Mouse (Mus musculus): ENCODE measurements around the gene Enho. TPM values are rescaled to one million over a fixed set of nuclear protein-coding genes. Genes with fewer than 3 reads are reported as not detected.

The Enho gene
- total RNA-seq, 2 experiments from 2014 or later, result 60.2 to 64.3 TPM

- no peak for DNase-seq
Observed at GRCm38 (mm10) chr4:41630196-41630595, 9.9 kb downstream of the Enho start.

GRCm38 (mm10) chr4:41628202-41628927, 11.8 kb downstream of the Enho start:
- no peak for DNase-seq

GRCm38 (mm10) chr4:41622071-41622470, 18.1 kb downstream of the Enho start:
- no peak for DNase-seq

- peak in 1 of 2 experiments; percentile 48 for DNase-seq
Observed at GRCm38 (mm10) chr4:41618916-41619746, 21.0 kb downstream of the Enho start.

GRCm38 (mm10) chr4:41615661-41616599, 24.2 kb downstream of the Enho start:
- peak; percentile 82 to 86 for DNase-seq

- DNase-seq, result peak; percentile 78 to 84
Observed at GRCm38 (mm10) chr4:41614156-41614555, 26.0 kb downstream of the Enho start.

- DNase-seq, result no peak
Observed at GRCm38 (mm10) chr4:41612166-41612565, 28.0 kb downstream of the Enho start.

- no peak for DNase-seq
Observed at GRCm38 (mm10) chr4:41610594-41610980, 29.5 kb downstream of the Enho start.

- DNase-seq, result no peak
Observed at GRCm38 (mm10) chr4:41609681-41610593, 30.2 kb downstream of the Enho start.

GRCm38 (mm10) chr4:41606784-41607183, 33.3 kb downstream of the Enho start:
- no peak for DNase-seq

- no peak for DNase-seq
Observed at GRCm38 (mm10) chr4:41604476-41605396, 35.4 kb downstream of the Enho start.

GRCm38 (mm10) chr4:41602818-41603217, 37.3 kb downstream of the Enho start:
- no peak for DNase-seq

Other genes starting within 250 kb of the Enho start
- 1 to 10 TPM in 1 of 2 experiments, under 1 TPM in 1; 0.62 to 1.4 TPM for gene Kif24, start 175.4 kb downstream of the Enho start, total RNA-seq (2021)
- 10 to 100 TPM; 25.6 to 27.9 TPM for gene Nudt2, start 175.2 kb downstream of the Enho start, total RNA-seq (2021)
- 10 to 100 TPM; 29.9 to 32.4 TPM for gene AI464131, start 137.2 kb downstream of the Enho start, total RNA-seq (2021)
- gene 1110017D15Rik, start 123.0 kb downstream of the Enho start, total RNA-seq (2021), result 1 to 10 TPM; 3.1 to 6.5 TPM
- 100 to 1,000 TPM; 151 to 152 TPM for gene Fam219a, start 70.8 kb downstream of the Enho start, total RNA-seq (2021)
- gene Dnaic1, start 70.5 kb downstream of the Enho start, total RNA-seq (2021), result 10 to 100 TPM in 1 of 2 experiments, 1 to 10 TPM in 1; 8.2 to 10.1 TPM
- 10 to 100 TPM; 90.8 to 97.6 TPM for gene Cntfr, start 56.8 kb upstream of the Enho start, total RNA-seq (2021)
- gene Il11ra1, start 59.7 kb upstream of the Enho start, total RNA-seq (2021), result 10 to 100 TPM; 37.0 to 38.0 TPM
- gene Rpp25l, start 73.2 kb upstream of the Enho start, total RNA-seq (2021), result 10 to 100 TPM; 30.0 to 33.1 TPM
- 100 to 1,000 TPM; 143 to 154 TPM for gene Dctn3, start 82.8 kb upstream of the Enho start, total RNA-seq (2021)
- gene Arid3c, start 90.8 kb upstream of the Enho start, total RNA-seq (2021), result not detected
- 10 to 100 TPM; 51.5 to 52.1 TPM for gene Galt, start 114.9 kb upstream of the Enho start, total RNA-seq (2021)
- gene Sigmar1, start 115.8 kb upstream of the Enho start, total RNA-seq (2021), result 10 to 100 TPM; 38.6 to 41.1 TPM
- gene Ccl27a, start 133.9 kb upstream of the Enho start, total RNA-seq (2021), result 100 to 1,000 TPM; 137 to 138 TPM

All from layer of hippocampus, postnatal 36 days (tissue).